Mouse (Mus musculus) cortical plate, adult 2 months (tissue): Measurements from ENCODE around the gene Mmp3.

ENCODE experiments used
- CTCF ChIP-seq: fragments of 200-500 bp; IDR thresholded peaks from 2 replicates; pipeline ENCODE4 v1.5.1; 2011; ENCODE audit warnings: mild to moderate bottlenecking, control low read depth, low read length; ENCODE audit not compliant: insufficient read depth; ENCODE audit errors: extremely low read depth
- POLR2A ChIP-seq: fragments of 200-500 bp; IDR thresholded peaks from 2 replicates; pipeline ENCODE4 v1.6.1; 2011; ENCODE audit warnings: mild to moderate bottlenecking, low read length, control low read depth; ENCODE audit not compliant: insufficient read depth; ENCODE audit errors: extremely low read depth

DNA sequence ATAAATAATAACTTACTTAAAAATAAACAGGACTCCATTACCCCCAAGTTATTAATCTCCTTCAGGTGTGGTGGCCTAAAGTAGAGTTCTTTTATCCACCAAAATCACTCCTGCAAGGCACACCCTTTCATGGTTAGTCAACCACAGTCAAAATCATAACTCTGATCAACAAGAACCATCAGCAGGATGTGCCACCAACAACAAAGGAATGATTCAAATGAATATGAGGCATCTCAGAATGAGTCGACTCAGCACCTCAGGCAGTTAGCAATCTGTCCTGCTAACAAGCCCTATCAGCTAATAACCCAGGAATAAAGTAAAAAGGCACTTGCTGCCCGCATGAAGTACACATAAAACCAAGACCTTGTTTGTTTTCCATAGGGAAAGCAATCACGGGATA is 55.5 kb downstream of the Mmp3 start:
- TF ChIP-seq CTCF (no peak), POLR2A (no peak)
